Comparison of ENCODE assay signal across 8 mouse cellular contexts in the genomic region with DNA sequence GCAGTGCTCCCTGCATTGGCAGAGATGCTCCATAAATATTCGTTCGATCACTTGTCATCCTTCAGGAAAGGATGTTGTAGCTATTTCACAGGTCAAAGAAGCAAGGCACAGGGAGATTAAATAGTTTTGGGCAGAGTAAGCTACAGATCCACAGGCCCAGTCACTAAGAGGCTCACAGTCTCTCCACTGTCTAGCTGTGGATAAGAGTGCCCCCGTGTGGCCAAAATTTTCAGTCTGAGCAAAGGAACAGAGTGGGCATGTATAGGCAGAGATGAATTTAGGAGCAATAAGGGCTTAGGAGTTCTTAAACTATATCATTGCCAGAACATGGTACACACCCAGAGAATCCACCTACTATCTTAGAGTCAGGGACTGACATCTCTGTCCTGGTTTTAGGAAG. TPM values are rescaled to one million over a fixed set of nuclear protein-coding genes. Genes with fewer than 3 reads are reported as not detected.
DNase-seq lines count a peak whose midpoint lies in the region; ATAC-seq and TF ChIP-seq lines count a peak whose summit lies in the region.

No protein-coding gene starts in this region.

- 30% methylated on average over 3 of the region's 3 CpGs for WGBS in forebrain, embryonic 16.5 days
- 30% methylated on average over 3 of the region's 3 CpGs for WGBS in liver, postnatal 0 days (ENCODE audit: insufficient replicate concordance)

- peak; percentile 87 for ATAC-seq in forebrain, embryonic 16.5 days
- peak; percentile 79 for ATAC-seq in liver, postnatal 0 days

- H3K9me3 ChIP-seq in forebrain, embryonic 16.5 days (ENCODE audit: control insufficient read depth, low read length), result no peaks in the 10 kb centered on the region
- H3K9me3 ChIP-seq in liver, postnatal 0 days (ENCODE audit: low read length), result no peaks in the 10 kb centered on the region

- no peaks in the 10 kb centered on the region for H3K4me1 ChIP-seq in forebrain, embryonic 16.5 days (replicated peaks; ENCODE audit: control insufficient read depth, insufficient read depth, low read length)
- H3K4me1 ChIP-seq in liver, postnatal 0 days (ENCODE audit: insufficient read depth), result no peaks in the 10 kb centered on the region

- no peak overlapping the region for H3K9ac ChIP-seq in forebrain, embryonic 16.5 days (replicated peaks; ENCODE audit: low read depth, low read length)
- H3K9ac ChIP-seq in liver, postnatal 0 days (replicated peaks), result no peak overlapping the region

- peak; percentile 79 for DNase-seq in ES-CJ7 (ENCODE audit: low read depth, low spot score)
- peak; percentile 32 for DNase-seq in cerebellum, adult 11 months
- DNase-seq in heart, postnatal 25 days (ENCODE audit: low spot score), result peak; percentile 23
- DNase-seq in layer of hippocampus, adult 11-12 months (ENCODE audit: low spot score), result peak; percentile 90
- peak; percentile 88 for DNase-seq in liver, postnatal 0 days
- DNase-seq in ovary, postnatal 10 days (ENCODE audit: low spot score), result peak; percentile 82
- peak; percentile 51 to 85 for DNase-seq in thymus, postnatal 10 days (ENCODE audit: low spot score in 2 of 2)

- no peaks in the 10 kb centered on the region for H3K36me3 ChIP-seq in forebrain, embryonic 16.5 days (ENCODE audit: control insufficient read depth, insufficient read depth)
- no peaks in the 10 kb centered on the region for H3K36me3 ChIP-seq in liver, postnatal 0 days (replicated peaks; ENCODE audit: insufficient read depth, low read length)

- TF ChIP-seq EP300 in liver, postnatal 0 days (IDR thresholded peaks at IDR 0.05; ENCODE audit: low read depth), result no peak

- H3K27ac ChIP-seq in forebrain, embryonic 16.5 days (ENCODE audit: low read length), result no peak overlapping the region
- H3K27ac ChIP-seq in liver, postnatal 0 days (ENCODE audit: low read depth), result no peak overlapping the region

- H3K4me3 ChIP-seq in forebrain, embryonic 16.5 days (replicated peaks; ENCODE audit: low read length), result no peak overlapping the region
- H3K4me3 ChIP-seq in liver, postnatal 0 days (ENCODE audit: low read depth, low read length), result no peak overlapping the region

- no peak overlapping the region for H3K4me2 ChIP-seq in forebrain, embryonic 16.5 days (ENCODE audit: low read length)
- H3K4me2 ChIP-seq in liver, postnatal 0 days (ENCODE audit: low read depth, low read length), result no peak overlapping the region

- TF ChIP-seq CTCF in liver, postnatal 0 days (IDR thresholded peaks at IDR 0.05; ENCODE audit: low read depth), result peak; percentile 92

- intact Hi-C loops in heart, postnatal 25 days (cut with DNase I), result loop anchor here (5.0 kb wide), 4 partner anchors 63 to 488 kb away; no protein-coding TSS in a partner anchor

- no peaks in the 10 kb centered on the region for H3K27me3 ChIP-seq in forebrain, embryonic 16.5 days (replicated peaks; ENCODE audit: control insufficient read depth, insufficient read depth, low read length)
- H3K27me3 ChIP-seq in liver, postnatal 0 days (ENCODE audit: insufficient read depth, low read length), result no peaks in the 10 kb centered on the region

RNA-seq across cellular contexts. Expression of gene Cwh43, which starts 26.0 kb away (rescaled TPM):
- polyA plus RNA-seq in forebrain, embryonic 16.5 days (2015; fragmentation: Nextera tagmentation; extraction: Ambion mirVana), result 0.17 TPM in 1 of 2 replicates, not detected in the other
- not detected for total RNA-seq in heart, postnatal 25 days (2021)
- not detected in 2 replicates for polyA plus RNA-seq in liver, postnatal 0 days (2015; fragmentation: Nextera tagmentation; extraction: Ambion mirVana)

RNA-seq across cellular contexts. Expression of gene Ociad2, which starts 39.1 kb away (rescaled TPM):
- 21.5 and 22.6 TPM in 2 replicates for polyA plus RNA-seq in forebrain, embryonic 16.5 days (2015; fragmentation: Nextera tagmentation; extraction: Ambion mirVana)
- 1 to 10 TPM; 8.8 to 9.5 TPM for total RNA-seq in heart, postnatal 25 days (2021)
- polyA plus RNA-seq in liver, postnatal 0 days (2015; fragmentation: Nextera tagmentation; extraction: Ambion mirVana), result 1.2 and 2.0 TPM in 2 replicates

Comparison
In these comparisons a context has a peak if more than half of its experiments do, and no peak if none do; other contexts are left out.
1. DNase-seq: peak in every context shown above with its lines; median percentile 90 in layer of hippocampus, adult 11-12 months; 88 in liver, postnatal 0 days; 82 in ovary, postnatal 10 days; 79 in ES-CJ7; 68 in thymus, postnatal 10 days; 32 in cerebellum, adult 11 months; 23 in heart, postnatal 25 days.